1 mouse cellular context compared by ENCODE assay signal in the genomic region with DNA sequence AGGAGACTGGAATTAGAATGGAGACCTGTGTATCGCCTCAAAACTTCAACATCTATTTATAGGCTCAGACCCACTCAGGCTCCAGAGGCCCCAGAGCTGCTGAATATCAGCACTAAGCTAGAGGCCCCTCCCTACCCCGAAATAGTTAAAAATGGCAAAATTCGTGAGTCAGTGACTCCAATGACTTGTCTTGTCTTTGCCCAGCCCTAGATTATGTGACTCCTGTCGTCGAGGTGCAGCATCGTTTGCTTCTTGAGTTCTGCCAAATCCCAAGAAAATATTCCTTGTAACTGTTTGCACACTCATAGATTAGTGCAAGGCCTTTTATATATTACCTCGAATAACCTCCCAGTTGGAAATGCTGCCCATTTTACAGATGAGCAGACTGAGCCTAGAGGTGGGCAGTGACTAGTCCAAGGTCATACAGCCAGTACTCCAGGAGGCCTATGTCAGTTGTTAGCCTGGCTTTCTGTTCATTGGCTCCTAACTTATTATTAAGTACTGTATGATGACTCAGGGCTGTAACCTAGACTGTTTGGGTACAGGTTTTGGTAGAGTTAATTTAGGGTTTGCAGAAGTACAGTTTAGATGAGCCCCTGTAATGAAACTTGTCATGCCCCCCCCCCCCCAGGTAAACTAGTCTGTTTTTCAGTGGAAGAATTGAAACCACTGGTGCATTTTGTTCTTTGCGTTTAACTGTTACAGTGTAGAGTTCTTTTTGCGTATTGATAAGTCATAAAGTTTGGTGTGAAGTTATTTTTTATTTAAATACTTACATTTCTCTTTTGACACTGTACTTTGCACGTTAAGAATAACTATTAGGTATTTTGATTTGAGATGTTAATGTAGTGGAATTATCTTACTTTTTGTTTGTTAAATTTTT.
A peak's percentile ranks its signal among the peaks of the same experiment; 100 is the strongest.
TF ChIP-seq lines count a peak whose summit lies in the region.

No protein-coding gene starts in this region.

TF ChIP-seq in MEL, 35 proteins besides CTCF, POLR2A, EP300 and RAD21 (continued from another document):
- TF ChIP-seq JUND (IDR thresholded peaks at IDR 0.05; ENCODE audit: low read depth, low read length) (no peak), ZC3H11A (IDR thresholded peaks at IDR 0.05; ENCODE audit: low read depth, low read length) (no peak), MEF2A (IDR thresholded peaks at IDR 0.05; ENCODE audit: extremely low read depth, insufficient replicate concordance, low read depth, low read length, poor library complexity, severe bottlenecking) (no peak), NELFE (IDR thresholded peaks at IDR 0.05; ENCODE audit: low read depth, low read length) (no peak), MXI1 (IDR thresholded peaks at IDR 0.05; ENCODE audit: low read depth, low read length) (peak; percentile 7; the same call in 1 of the 2 replicates), CHD2 (IDR thresholded peaks at IDR 0.05; ENCODE audit: low read length) (no peak), ZMIZ1 (IDR thresholded peaks at IDR 0.05; ENCODE audit: low read depth, low read length) (no peak), MAZ (IDR thresholded peaks at IDR 0.05; ENCODE audit: low read depth, low read length) (no peak), MYC (IDR thresholded peaks at IDR 0.05; ENCODE audit: low read depth, low read length) (no peak), HCFC1 (IDR thresholded peaks at IDR 0.05; ENCODE audit: low read depth, low read length) (no peak), BHLHE40 (IDR thresholded peaks at IDR 0.05; ENCODE audit: borderline replicate concordance, low read depth, low read length) (no peak), ELF1 (IDR thresholded peaks at IDR 0.05; ENCODE audit: low read depth, low read length) (no peak)
